Mouse (Mus musculus) urinary bladder, postnatal 25 days (tissue): Measurements from ENCODE around the gene Ncln.
"Not testable (repeated sequence)": the region's sequence is repeated elsewhere in the genome, so short reads cannot be mapped to it uniquely, and the experiment has no call there.

Source experiments
- DNase-seq: peaks from one replicate; pipeline ENCODE4 v3.0.0; 2022; ENCODE audit warnings: low spot score

Ncln gene

DNA sequence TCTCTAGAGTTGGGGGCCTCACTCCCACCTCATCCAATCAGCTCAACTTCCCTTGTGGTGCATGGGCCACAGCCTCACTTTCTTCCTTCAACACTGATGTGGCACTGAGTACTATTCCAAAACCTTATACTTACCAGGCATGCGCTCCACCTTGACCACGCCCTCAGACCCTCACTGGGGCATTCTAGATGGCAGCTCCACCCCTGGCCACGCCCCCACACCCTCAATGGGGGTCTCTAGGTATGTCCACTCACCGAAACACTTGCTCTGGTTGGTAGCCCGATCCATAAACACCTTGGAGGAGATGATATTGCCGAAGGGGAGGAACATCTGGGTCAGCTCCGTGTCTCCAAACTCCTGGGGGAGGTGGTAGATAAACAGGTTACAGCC lies 33.8 kb downstream of the Ncln start:
- DNase-seq = no peak

DNA sequence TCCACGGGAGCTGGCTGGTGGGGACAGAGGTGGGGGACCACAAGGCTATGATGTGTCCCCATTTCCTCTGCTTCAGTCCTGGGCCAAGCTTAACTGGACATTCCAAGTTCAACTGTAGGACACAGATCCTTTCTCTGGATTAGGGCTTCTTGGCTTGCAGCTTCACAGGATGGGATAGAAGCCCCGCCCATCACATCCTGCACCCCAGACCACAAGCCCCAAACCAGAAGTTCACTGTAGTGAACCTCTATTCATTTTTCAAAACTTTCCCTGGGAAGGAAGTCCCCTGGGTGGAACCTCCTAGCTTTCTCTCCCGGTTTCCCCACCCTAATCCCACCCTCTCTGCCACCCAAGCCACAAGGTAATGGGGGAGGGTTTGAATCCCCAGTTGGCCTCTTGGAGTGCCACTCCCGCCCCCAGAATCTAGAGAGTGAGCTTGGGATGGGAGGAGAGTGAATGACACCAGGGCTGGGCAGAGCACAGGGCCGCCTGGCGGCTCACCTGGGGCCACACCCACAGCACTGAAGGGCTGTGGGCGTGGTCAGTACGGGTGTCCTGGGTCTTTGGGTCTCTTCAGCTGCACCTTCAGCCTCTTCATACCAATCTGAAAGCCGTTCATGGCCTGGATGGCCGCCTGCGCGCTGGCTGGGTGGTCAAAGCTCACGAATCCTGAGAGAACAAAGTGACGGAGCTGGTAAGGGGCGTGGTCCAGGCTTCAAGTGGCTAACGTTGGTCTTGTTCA lies 34.3 kb downstream of the Ncln start:
- DNase-seq = no peak

DNA sequence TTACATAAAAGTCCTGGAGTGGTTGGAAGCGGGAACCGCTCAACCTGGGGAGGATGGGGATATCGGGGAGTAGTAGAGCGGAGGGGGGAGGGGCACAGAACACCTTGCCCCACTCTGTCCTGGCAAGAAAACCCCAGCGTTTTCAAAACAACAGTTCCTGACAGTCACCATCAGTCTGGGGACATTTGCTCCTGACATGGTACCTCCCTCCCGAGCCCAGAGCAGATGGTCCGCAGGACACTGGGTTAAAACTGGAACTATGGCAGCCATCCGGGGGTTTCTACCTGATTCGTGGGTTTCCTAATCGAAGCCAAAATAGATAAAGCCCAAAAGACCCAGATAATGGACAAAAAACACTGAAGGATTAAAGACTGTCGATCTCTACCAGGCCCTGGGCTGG lies 35.2 kb downstream of the Ncln start:
- DNase-seq = no peak

DNA sequence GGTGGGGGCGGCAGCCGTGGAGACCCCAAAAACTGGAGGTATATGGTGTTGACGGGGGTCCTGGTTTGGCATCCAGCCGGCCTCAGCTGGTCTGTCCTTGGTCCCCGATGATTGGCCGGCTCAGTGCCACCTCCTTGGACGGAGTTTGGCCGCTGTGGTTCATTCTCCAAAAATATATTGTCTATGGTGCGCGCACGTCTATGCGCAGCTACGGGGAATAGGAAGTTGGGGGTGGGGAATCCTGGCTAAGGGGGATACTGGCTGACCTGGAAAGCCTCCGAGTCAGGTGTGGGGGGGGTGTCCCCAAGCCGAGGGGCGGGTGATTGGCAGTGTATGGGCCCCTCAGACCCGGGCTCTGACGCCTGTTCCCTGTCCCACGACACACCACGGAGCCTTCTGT lies 35.7 kb downstream of the Ncln start:
- DNase-seq = no peak

DNA sequence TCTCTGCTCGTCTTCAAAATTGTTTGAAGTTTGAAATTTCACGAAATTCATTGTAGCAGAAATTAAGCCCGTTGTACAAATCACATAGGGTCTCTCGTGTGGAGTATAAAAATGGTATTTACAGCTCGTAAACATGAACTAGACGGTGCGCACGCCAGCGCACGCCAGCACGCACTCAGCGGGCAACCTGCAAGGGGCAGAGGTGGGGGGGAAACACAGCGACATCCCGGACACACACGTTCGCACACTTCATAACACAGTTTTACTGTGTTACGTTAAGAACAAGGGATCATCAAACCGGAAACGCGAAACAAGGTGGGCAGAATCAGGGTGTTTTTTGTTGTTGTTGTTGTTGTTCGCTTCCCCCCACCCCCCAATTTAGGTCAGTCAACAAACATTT lies 36.8 kb downstream of the Ncln start:
- DNase-seq = no peak

DNA sequence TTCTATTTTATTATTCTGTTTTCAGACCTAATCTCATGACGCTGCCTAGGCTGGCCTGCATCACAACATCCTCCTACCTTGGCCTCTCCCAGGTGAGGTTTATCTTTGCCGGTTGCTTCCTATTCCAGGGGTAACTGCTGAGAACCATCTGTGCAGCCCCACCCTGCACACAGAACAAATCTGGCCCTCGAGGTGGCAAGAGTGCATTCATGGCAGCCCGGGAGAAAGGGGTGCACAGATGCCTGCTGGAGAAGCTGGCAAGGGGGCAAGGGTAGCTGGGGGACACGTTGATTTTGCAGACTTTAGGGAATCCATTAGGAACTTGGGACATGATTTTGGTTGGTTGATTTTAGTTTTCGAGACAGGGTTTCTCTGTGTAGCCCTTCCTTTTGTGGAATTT lies 37.9 kb downstream of the Ncln start:
- no peak for DNase-seq

DNA sequence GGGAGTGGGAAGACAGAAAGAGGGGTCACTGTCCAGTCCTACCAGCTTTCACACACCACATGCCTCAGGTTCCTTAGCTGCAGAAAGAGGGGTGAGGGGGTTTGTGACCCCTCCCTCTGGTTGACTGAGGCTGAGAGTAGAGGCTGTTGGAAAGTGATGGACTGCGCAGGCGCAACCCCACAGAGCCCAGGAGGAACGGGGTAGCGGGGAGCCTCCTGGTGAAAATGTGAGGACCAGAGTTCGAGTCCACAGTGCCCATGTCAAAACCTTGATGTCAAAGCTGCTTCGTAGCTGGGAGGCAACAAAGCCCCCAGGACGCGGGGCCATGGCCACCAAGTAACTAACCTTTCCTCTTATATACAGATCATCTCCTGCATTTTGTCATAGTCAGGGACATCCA lies 38.6 kb downstream of the Ncln start:
- DNase-seq = no peak

DNA sequence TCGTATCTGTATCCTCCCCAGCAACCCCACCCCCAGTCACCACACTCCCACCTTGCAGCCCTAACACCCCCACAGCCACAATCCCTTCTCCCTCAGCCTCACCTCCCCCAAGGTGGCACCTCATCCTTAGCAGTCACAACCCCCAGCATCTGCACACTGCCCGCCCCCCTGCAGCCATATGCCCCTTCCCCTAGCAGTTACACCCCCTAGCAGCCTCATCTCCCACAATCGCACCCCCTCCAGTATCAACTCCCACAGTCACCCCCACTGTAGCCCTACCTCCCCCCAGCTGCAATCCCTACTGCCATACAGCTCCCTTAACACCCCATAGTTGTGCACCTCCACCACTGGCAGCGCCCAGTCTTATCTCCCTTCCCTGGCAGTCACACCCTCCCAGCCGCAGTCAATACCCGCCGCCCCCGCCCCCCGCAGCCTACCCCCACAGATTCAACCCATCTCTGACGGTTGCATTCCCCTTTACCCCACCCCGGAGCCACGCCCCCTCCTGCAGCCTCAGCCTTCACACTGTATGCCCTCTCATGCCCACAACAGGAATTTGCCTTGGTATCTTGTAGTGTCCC lies 39.1 kb downstream of the Ncln start:
- DNase-seq = no peak

DNA sequence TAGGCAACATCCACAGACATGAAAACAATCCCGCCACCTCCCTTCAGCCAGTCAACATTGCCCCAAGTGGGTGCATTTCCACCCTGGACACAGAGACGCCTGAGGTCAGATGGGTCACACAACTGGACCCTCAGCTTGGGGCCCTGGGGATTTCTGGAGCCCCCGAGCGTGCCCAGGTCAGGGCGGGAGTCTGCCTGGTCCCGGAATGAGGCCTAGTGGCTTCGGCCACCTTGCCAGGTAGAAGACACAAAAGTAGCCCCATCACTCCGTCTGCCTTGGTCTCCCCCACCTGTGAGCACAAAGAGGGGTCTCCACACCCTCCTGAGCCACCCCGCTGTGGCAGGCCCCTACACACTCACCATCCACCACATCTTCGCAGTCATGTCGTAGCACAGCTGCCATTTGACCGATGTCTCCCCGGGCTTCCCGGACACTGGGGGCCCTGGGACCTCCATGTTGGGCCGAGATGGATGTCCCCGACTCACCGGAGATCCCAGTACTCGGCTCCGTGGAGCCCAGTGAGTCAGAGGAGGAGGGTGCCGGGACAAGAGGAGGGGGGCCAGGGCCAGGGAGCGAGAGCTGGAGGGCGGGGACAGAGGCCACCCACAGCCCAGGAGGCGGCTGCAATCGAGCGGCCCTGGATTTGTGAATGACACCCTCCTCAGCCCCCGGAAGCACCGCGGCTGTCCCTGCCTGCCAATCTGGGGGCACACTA lies 40.9 kb downstream of the Ncln start, which contains the start of gene Nfic:
TSS of gene Nfic (minus strand) at position 455 of the 715 bp plus-strand sequence.
- DNase-seq = no peak

DNA sequence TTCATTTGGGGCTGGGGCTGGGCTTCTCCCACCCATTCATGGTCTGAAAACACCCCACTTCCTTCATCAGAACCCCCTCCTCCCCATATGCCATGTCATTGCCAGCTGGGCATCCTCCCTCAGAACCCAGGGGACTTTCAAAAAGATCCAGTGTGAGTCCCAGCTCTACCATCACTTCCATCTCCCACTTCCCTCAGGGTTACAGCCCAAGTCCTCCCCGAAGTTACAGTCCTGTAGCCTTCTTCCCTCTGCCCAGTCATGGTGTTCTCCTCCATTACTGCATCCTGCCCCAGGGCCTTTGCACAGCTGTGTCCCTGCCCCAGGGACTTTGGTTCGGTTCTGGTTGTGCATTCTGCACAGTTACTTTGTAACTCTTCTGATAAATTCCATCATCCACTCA lies 42.1 kb downstream of the Ncln start:
- DNase-seq = no peak

DNA sequence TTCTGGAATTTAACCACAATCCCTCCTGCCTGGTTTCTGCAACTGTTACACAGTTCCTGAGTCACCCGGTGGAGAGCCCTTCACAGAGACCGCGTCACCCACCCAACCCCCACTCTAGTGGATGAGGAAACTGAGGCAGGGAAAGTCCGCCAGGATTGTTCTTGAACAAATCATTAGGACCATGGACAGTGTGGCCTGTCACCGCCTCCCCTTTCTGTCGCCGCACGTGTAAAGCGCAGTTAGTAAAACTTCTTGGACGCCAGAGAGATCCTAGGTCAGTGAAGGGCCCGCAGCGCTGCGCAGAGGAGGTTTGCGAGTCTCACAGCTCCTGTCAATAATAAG lies 43.3 kb downstream of the Ncln start:
- no peak for DNase-seq

DNA sequence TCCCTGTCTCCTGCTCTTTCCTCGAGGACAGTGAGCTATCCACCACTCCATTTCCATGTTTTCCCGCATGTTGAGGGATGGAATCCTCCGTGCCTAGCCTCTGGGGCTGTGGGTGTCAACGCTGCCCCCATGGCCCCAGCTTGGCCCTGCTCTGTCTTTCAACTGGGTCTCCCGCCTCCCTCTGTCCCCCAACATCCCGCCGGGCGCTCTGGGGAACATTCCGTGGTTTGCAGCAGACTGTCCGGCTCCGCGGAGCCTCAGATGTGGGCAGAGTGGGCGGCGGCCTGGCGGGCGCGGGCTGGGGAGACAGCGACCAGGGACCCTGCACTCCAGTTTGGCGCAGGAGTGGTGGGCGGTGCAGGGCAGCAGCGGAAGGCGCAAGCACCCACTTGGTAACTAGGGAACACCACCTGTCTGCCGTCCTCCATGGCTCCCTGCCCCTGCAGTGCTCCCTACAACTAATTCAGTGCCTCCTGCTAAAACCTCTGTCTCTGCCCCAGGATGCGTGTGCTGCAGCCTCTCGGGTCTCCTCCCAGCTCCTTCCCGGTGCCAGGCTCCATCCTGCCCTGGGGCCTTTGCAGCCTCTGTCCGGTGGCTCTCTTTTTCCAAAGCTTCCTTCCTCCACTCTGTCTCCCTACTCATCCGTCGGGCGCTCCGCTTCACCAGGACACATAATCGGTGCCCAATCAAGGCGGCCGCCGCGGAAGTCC lies 43.8 kb downstream of the Ncln start:
- DNase-seq = no peak

DNA sequence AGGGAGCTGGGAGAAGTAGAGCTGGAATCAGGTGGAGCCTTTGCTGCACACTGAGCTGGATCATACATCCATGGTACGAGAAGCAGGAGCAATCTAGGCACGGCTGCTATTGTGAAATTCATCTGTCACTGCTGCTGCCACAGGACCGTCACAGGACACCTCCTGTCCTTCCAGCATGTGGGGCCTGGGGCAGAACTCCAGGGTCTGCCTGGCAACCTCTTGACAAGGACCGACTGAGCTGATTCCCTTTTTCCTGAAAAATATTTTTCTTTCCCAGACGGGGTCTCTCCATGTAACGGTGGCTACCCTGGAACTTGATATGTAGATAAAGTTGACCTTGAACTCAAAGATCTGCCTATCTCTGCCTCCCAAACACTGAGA lies 44.8 kb downstream of the Ncln start:
- no peak for DNase-seq

DNA sequence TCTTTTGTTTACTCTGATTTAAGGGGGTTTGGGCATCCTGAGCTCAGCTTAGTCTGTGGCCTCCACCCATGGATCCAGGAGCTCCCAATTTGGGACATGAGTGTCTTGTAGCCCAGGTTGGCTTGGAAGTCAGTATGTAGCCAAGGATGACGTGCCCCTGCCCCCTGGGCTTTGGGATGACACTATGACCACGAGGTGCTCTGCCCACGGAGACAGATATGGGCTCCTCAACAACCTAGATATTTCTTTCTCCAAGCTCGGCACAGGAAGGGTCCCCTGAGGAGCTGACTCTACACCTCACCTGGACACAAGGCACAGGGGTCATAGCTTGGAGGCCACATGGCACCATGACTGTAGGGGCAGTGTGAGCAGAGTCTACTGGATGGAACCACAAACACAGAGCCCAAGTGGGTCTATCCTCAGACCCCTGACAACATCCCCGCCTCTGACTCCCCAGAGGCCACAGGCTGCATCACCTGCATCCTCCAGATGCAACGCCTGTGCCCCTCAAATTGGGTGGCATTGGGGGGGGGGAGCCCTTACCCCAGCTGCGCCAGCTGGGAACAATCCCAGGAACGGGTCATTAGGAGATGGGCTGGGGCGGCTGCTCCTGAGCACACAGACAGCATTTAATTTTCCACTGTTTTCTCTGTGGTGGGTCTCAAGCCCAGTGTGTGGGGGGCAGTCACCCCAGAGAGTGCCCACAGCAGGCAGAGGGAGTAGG lies 45.4 kb downstream of the Ncln start:
- no peak for DNase-seq

DNA sequence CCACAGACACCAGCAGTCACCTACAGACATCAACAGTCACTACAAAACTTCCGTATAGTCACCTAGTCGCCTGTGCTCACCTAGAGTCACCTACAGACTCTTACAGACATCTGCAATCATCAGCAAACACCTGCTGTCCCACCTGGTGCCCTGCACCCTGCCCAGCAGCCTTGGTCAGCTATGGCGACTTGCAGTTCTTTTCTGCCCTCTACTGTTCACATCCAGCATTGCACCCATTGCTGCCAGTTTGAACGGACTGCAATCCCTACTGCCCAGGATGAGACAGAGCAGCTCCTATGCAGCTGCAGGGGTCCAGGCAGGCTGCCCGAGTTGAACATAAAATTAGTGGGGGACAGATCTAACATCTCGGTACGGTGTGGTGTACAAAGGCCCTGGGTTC lies 46.1 kb downstream of the Ncln start:
- peak; percentile 77 for DNase-seq

DNA sequence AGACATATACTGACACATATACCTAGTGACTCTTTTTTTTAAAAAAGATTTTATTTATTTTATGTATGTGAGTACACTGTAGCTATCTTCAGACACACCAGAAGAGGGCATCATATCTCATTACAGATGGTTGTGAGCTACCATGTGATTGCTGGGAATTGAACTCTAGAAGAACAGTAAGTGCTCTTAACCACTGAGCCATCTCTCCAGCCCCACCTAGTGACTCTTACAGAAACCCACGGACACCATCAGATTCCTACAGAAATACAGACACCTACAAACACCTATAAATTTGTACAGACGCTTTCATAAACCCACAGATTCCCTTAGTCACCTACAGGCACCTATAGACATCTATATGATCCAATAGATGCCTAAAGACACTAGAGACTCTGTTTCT lies 50.7 kb downstream of the Ncln start:
- not testable (repeated sequence) for DNase-seq

DNA sequence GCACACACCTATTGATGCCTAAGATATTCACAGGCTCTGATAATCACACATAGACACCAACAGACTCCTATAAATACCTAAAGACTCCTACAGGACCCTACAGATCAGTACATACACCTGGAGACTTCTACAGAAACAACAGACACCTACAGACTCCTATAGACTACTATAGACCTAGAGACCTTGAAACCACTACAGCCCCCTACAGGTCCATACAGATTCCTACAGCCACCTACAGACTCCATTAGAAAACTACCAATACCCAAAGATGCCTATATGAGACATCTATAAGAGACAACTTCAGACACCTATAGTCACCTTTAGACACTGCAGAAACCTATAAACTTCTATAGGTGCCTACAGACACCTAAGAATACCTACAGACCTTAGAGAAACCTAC lies 55.2 kb downstream of the Ncln start:
- DNase-seq = no peak
